Mouse (Mus musculus) urinary bladder, postnatal 14 days (tissue): ENCODE results near the gene Gm5134.

Experiments
- DNase-seq: peaks from one replicate; pipeline ENCODE4 v3.0.0; 2021; ENCODE audit warnings: low spot score

Gm5134 gene

DNA sequence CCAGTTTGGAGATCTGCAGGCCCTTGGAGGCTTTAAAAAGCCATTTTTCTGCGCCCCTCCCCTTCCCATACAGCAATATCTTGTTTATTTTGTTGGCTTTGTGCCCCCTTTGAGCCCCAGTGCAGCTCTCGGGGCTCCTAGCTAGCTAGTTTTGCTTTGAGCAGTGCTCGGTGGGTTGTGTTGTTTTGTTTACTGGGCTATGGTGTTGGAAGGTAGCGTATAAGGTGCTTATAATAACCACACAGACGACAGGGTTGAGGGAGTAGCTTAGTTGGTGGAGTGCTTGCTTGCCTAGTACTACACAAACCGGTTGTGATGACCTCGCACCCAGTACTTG, 78.8 kb downstream of the Gm5134 start:
- DNase-seq = no peak

DNA sequence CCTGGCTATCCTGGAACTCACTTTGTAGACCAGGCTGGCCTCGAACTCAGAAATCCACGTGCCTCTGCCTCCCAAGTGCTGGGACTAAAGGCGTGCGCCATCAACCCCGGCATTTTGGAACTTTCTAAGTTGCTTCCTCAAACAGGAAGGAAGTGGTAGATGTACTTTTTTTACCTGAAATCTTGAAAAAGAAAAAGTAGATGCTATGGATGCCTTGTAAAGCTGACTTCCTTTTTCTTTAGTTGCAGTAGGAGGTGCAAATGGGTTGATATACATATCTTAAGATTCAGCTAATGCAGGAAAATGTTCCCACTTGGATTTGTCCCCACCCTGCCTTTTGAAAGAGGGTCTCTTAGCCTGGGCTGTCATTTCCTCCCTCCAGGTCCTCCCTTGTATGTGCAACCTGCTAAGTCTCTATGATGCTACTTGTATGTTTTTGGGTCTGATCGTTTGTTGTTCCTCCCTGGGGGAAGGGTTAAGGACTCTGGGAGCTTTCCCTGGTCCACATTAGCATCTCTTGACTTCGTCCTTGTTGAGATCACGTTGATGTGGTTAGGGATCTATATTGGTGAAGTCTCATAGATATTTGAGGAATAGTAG, 79.8 kb downstream of the Gm5134 start:
- DNase-seq = no peak

DNA sequence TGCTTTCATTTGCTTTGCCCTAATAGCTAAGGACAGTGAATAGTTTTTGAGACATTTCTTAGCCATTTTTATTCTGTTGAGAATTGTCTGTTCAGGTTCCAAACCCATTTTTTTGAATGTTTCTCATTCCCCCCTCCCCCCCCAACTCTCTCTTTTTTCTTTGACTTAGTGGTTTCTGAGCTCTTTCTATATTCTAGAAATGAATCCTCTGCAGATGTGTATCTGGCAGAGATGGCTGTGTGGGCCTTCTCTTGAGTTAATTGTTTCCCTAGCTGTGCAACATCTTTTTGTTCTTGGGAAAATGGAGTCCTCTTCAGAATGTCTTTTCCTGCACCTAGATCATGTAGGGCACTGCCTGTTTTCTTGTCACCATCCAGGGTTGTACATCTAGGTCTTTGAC, 81.0 kb downstream of the Gm5134 start:
- DNase-seq = no peak

DNA sequence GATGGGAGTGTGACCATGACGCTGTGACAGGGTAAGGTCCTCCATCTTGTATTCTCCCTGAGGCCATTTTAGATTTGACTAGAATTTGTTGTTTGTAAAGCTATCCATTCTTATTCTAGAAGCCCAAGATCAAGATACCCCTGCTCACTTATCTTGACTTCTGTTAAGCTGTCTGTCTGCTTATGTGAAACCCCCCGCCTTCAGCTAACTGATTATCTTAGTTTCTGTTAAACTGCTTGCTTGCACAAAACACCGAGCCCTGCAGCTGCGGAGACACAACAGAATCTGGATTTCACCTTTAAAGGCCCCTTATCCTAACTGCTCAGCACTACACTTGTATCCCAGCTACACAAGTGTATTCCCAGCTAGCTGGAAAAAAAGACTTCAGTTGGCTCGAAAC, 82.6 kb downstream of the Gm5134 start:
- DNase-seq = no peak

DNA sequence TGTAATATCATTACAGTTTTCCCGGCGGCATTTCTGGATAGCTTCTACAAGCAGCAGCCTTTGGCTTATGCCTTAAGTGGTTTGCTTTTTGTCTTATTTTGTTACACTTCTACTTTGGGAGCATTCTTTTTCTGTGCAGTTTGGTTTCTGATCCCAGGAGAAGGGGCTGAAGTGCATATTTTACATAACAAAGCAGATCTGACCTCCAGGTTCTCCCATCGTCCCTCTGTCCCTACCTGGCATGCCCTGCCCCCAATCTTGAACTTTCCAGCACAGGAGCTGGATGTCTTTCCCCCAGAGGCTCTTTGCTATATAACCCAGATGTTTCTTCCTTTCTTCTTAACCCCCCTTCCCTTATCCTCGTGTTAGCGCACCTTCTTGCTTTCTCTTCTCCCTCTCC, 91.0 kb downstream of the Gm5134 start:
- DNase-seq = no peak

DNA sequence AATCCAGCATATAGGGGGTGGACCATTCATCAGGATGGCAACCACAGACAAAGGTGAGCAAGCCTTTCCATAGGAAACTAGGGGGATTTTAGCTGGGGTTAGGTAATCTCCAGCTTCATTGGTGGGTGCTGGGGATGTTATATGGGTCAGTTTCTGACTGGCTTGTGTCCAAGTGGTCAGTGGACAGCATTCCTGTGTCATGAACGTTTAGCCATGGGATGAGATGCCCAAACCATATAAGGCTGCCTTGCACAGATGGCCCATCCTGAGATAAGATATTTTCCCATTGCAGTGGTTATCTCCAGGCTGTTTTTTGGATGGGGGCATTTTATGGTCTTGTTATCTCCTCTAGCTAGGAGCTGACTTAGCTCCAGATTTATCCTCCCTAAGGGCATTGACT, 92.4 kb downstream of the Gm5134 start:
- no peak for DNase-seq

DNA sequence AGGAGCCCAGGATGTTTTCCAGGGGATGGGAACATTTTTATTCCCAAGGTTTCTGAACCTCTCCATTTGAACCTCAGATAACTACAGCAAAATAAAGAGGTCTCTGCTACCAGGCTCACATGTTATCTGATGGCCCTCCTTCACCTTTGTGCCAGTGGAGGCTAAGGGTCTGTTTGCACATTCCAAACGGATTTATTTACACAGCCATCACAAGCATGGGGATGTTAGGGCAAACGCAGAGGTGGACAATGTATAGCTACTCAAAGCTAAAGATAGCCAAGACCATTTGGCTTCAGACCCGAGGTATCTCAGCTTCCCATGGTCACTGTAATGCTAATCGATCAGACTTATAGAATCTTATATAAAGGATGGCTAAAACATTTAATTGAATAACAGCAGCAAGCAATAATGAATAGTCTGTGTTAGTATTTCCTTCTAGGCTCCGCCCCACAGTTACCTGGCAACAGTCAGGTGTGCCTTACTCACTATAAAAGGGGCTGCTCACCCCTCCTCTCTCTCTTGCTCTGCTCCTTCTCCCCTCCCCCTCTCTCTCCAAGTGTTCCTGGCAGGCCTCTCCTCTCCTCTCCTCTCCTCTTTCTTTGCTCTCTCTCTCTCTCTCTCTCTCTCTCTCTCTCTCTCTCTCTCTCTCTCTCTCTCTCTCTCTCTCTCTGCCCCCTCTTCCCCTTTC, 93.0 kb downstream of the Gm5134 start:
- no peak for DNase-seq

DNA sequence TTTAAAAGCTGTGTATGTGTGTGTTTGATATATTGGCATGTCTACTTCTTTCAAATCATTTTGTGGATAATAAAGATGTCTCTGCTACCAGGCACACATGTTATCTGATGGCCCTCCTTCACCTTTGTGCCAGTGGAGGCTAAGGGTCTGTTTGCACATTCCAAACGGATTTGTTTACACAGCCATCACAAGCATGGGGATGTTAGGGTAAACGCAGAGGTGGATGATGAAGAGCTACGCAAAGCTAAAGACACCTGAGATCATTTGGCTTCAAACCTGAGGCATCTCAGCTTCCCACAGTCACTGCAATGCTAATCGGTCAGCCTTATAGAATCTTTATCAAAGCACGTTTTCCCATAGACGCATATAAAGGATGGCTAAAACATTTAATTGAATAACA, 94.7 kb downstream of the Gm5134 start:
- DNase-seq = no peak

DNA sequence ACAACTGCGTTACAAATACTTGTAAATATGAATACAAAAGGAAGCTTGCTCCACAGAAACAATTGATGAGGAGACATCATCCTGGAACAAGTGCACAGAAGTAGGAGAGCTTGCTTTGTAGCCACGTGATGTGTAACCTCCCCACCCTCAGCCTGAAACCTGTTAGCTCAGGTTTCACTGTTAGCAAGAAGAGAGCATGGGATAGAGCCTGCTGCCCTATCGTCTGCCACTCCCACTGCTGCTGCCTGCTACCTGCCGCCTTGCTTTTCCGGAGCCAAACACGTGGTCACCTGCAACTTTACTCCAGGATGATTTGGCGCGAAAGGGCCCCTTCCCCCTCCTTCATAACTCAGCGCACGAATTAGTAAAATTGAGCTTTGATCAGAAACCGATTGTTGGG, 97.5 kb downstream of the Gm5134 start:
- DNase-seq = no peak
